Mouse (Mus musculus): ENCODE measurements around the gene Plpp7. TPM values are rescaled to one million over a fixed set of nuclear protein-coding genes. Genes with fewer than 3 reads are reported as not detected.

The Plpp7 gene
- 0.53 and 0.60 TPM in 2 replicates for polyA plus RNA-seq (2012; ENCODE audit: low replicate concordance)

GRCm38 (mm10) chr2:32095351-32096121 lies at the start of gene Plpp7:
Gene Plpp7, plus strand, starts transcription at chr2:32095528.

GRCm38 (mm10) chr2:32084111-32084871 lies 11.0 kb upstream of the Plpp7 start, which contains the start of gene Fam78a:
Gene Fam78a, minus strand, starts transcription at chr2:32084857.

GRCm38 (mm10) chr2:32150924-32151659 lies 55.8 kb downstream of the Plpp7 start, which contains the start of gene Prrc2b:
Gene Prrc2b, plus strand, starts transcription at chr2:32151082.

Other genes starting within 250 kb of the Plpp7 start
- gene Fibcd1, start 249.5 kb upstream of the Plpp7 start, polyA plus RNA-seq (2012; ENCODE audit: low replicate concordance) = 0.18 and 0.20 TPM in 2 replicates
- gene Lamc3, start 208.2 kb upstream of the Plpp7 start, polyA plus RNA-seq (2012; ENCODE audit: low replicate concordance) = 0.06 TPM in 1 of 2 replicates, not detected in the other
- gene Aif1l, start 145.4 kb upstream of the Plpp7 start, polyA plus RNA-seq (2012; ENCODE audit: low replicate concordance) = 0.38 and 0.46 TPM in 2 replicates
- 8.7 and 24.1 TPM in 2 replicates for gene Nup214, start 121.1 kb upstream of the Plpp7 start, polyA plus RNA-seq (2012; ENCODE audit: low replicate concordance)
- 81.4 and 84.9 TPM in 2 replicates for gene Fam78a, start 10.7 kb upstream of the Plpp7 start, polyA plus RNA-seq (2012; ENCODE audit: low replicate concordance)
- 86.7 and 138 TPM in 2 replicates for gene Prrc2b, start 55.6 kb downstream of the Plpp7 start, polyA plus RNA-seq (2012; ENCODE audit: low replicate concordance)
- 9.6 and 10.7 TPM in 2 replicates for gene Pomt1, start 141.1 kb downstream of the Plpp7 start, polyA plus RNA-seq (2012; ENCODE audit: low replicate concordance)
- gene Uck1, start 164.6 kb downstream of the Plpp7 start, polyA plus RNA-seq (2012; ENCODE audit: low replicate concordance) = 38.9 and 93.1 TPM in 2 replicates
- gene Golga2, start 191.9 kb downstream of the Plpp7 start, polyA plus RNA-seq (2012; ENCODE audit: low replicate concordance) = 27.5 and 32.9 TPM in 2 replicates
- 25.0 and 195 TPM in 2 replicates for gene Swi5, start 192.5 kb downstream of the Plpp7 start, polyA plus RNA-seq (2012; ENCODE audit: low replicate concordance)

Data from hematopoietic multipotent progenitor cell, adult 10-12 weeks (in vitro differentiated cells).